Mouse (Mus musculus) frontal cortex, postnatal 10 days (tissue): Measurements from ENCODE around the gene R3hdm4.
A peak's percentile ranks its signal among the peaks of the same experiment; 100 is the strongest.
"Not testable (repeated sequence)": the region's sequence is repeated elsewhere in the genome, so short reads cannot be mapped to it uniquely, and the experiment has no call there.

ENCODE experiments used
- DNase-seq, 2 experiments: peaks; one replicate each; pipeline ENCODE4 v3.0.0; 2022; ENCODE audit warnings: low spot score in 2 of 2, mixed read lengths in 1 of 2

R3hdm4 gene

DNA sequence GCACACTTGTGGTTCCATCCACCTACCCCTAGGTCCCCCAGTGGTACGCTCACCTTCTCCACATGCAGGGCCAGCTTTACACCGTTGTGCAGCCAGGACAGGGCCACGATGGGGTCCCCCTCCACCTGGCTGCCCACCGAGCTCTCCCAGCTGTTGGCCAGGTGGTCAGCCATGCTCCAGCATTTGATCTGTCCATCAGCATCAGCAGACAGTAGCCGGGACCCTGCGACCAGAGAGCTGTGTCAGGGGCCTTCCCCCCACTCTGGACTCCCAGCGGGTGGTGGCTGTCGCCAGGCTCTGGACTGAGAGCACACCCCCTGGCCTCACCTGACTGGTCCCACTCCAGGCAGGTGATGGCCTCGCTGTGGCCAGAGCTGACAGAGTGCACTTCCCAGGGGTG is 14.3 kb downstream of the R3hdm4 start:
- no peak for DNase-seq

DNA sequence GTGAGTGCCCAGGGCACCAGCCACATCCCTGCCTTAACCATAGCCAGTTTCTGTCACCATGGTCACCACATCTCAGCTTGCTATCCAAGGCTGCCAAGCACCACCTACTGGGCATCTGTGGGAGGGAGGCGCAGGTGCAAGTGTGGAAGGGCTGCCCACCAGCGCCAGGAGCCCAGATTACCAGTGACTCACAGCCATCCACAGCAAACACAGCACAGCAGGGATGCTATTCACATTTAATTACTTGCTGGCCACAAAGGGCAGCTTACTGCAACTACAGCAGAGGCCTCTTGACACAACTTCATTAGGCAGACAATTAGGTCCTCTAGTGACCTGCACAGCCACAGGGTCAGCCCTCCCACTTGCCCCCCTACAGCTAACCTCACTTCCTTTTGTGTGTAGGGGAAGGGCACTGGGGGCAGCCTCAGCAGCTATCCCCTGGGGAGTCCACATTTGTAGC is 20.0 kb downstream of the R3hdm4 start:
- peak; percentile 53 to 71 for DNase-seq

- no peak for DNase-seq
These were observed 23.4 kb downstream of the R3hdm4 start for GRCm38 (mm10) chr10:79897316-79898245.

GRCm38 (mm10) chr10:79896814-79897213 is 24.2 kb downstream of the R3hdm4 start:
- no peak for DNase-seq

GRCm38 (mm10) chr10:79896306-79896705 is 24.7 kb downstream of the R3hdm4 start:
- no peak for DNase-seq

DNA sequence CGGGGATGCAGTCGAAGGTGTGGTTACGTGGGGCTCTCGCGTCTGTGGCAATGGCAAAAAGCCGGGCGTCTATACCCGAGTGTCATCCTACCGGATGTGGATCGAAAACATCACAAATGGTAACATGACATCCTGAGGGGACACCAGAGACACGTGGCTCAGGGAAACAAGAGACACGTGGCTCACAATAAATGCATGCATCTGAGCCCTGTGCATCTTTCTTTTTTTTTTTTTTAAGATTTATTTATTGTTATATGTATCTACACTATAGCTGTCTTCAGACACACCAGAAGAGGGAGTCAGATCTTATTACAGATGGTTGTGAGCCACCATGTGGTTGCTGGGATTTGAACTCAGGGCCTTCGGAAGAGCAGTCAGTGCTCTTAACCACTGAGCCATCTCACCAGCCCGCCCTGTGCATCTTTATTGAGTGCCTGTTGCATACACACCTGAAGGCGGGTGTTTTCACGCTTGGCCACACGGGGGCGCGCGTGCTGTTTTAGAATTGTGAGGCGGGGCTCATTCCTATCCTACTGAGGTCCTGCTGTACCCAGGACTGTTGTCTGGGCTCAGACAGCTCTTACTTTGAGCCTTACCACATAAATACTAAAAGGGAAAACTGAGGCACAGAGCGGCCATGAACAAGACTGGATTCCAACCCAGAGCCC is 28.4 kb downstream of the R3hdm4 start:
- DNase-seq = peak in 1 of 2 experiments; percentile 66

GRCm38 (mm10) chr10:79890670-79891069 is 30.3 kb downstream of the R3hdm4 start, which contains the start of gene Cfd:
Cfd (plus strand) TSS chr10:79890853.
- no peak for DNase-seq

- no peak for DNase-seq
These were observed 31.6 kb downstream of the R3hdm4 start for GRCm38 (mm10) chr10:79889386-79889785.

DNA sequence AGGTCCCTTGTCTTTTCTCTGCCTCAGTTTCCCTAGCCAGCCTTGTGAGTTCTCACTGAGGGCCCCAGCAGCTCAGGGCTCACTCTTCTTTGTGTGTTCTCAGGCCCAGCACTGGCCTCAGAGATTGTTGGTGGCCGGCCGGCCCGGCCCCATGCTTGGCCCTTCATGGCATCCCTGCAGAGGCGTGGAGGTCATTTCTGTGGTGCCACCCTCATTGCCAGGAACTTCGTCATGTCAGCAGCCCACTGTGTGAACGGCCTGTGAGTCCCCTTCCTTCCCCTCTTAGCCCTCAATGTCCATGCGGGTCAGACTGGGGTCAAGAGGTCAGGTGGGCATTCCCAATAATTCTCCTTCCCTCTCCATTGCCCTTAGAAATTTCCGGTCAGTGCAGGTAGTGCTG is 34.4 kb downstream of the R3hdm4 start:
- no peak for DNase-seq

- DNase-seq = no peak
These were observed 35.0 kb downstream of the R3hdm4 start, which contains the start of gene Elane for GRCm38 (mm10) chr10:79886054-79886453. Elane (plus strand) TSS chr10:79886247.

DNA sequence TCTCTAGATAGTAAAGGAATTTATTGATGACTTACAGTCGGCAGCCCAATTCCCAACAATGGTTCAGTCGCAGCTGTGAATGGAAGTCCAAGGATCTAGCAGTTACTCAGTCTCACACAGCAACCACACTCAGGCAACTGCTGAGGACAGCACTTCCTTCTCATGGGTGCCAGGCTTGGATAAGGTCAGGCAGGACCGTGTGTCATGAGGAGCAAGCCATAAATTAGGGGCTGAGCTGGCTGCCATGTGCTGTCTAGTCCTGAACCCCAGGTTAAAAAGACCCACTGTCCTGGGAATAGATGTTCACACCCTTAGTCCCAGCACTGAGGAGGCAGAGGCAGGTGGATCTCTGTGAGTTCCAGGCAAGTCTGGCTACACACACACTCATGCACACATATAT is 36.1 kb downstream of the R3hdm4 start:
- not testable (repeated sequence) for DNase-seq

- DNase-seq = no peak
These were observed 36.6 kb downstream of the R3hdm4 start for GRCm38 (mm10) chr10:79884446-79884845.

GRCm38 (mm10) chr10:79883297-79884084 is 37.5 kb downstream of the R3hdm4 start:
- peak in 1 of 2 experiments; percentile 66 for DNase-seq

GRCm38 (mm10) chr10:79881981-79882380 is 39.0 kb downstream of the R3hdm4 start:
- no peak for DNase-seq

GRCm38 (mm10) chr10:79880721-79881120 is 40.3 kb downstream of the R3hdm4 start:
- no peak for DNase-seq

- no peak for DNase-seq
These were observed 41.5 kb downstream of the R3hdm4 start for GRCm38 (mm10) chr10:79879527-79879926.

DNA sequence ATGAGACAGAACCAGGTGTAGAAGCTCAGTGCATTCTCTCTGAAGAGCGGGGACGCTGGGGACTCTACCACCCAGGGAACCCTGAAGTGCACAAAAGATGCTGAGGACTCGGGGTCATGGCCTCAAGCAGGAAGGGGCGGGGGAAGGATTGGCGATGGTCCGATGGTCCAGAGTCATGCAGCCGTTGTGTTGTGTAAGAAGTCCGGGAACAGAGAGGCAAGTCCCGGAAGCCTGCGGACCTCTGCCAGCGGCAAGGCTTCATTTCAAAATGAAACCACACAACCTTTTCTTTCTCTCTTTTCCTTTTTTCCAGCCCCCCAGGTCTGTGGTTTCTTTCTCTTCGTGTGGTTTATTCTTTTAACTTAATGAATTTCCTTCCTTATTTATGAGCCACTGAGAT is 43.3 kb downstream of the R3hdm4 start:
- DNase-seq = no peak

GRCm38 (mm10) chr10:79877174-79877573 is 43.8 kb downstream of the R3hdm4 start:
- no peak for DNase-seq

DNA sequence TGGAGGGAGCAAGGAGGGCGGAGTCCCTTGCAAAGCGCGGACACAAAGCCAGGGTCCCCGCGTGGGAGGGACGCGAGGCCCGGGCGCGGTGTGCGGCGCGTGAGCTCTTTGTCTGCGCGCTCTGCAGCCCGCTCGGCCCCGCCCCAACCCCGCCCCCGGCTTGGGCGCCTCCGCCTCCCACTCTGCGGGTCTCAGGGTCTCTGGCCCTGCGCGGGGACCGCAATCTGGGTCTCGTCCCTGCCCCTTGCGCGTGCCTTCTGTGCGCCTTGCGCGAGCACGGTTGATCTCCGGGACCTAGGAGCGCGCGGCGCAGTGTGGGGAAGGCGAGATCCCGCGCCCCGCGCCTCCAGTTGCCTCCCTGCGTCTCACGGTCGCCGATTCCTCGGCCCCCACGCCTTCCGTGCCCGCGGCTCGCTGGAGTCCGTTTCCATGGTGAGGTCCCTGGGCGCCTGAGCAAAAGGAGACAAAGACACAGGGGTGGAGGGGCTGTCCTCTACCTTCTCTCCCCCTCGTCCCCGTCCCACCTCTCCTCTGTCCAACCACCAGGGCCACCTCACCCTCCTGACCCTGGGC is 46.6 kb downstream of the R3hdm4 start, which contains the start of the genes Prtn3 and Plppr3:
TSS of gene Prtn3 (plus strand) at position 187 of the 573 bp plus-strand sequence.
TSS of gene Plppr3 (minus strand) at position 345 of the 573 bp plus-strand sequence.
- peak in 1 of 2 experiments; percentile 59 for DNase-seq

DNA sequence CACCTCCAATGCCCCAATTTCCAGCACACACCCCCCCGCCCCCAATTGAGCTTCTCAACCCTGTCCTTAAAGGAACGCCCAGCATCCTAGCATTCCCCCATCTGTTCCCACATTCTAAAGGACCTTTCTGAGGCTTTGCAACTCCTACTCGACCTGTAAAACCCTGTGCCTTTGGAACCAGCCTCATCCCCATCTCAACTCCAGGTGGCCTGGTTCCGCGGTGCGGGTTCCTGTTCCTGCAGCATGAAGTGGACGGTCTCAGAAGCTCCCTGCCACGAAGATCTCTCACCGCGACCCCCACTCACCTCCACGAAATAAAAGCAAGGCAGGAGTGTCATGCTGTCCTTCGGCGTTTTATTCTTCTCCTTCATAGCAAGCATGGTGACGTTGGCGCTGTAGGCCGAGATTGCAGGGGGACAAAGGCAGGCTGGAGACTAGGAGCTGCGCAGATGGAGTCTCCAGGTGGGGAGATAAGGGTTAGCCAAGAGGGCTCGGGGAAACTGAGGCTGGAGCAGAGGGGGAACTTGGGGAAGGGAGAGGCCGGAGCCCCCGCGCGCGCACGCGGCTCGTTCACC is 47.2 kb downstream of the R3hdm4 start:
- DNase-seq = no peak

GRCm38 (mm10) chr10:79873313-79873712 is 47.7 kb downstream of the R3hdm4 start:
- no peak for DNase-seq
